Mouse (Mus musculus) cerebellum, adult 18-20 months (tissue): Measurements from ENCODE around the gene Vkorc1.
"Not testable (repeated sequence)": the region's sequence is repeated elsewhere in the genome, so short reads cannot be mapped to it uniquely, and the experiment has no call there.

Experiments
- DNase-seq, 2 experiments: peaks; one replicate each; pipeline ENCODE4 v3.0.0; 2021

The Vkorc1 gene

DNA sequence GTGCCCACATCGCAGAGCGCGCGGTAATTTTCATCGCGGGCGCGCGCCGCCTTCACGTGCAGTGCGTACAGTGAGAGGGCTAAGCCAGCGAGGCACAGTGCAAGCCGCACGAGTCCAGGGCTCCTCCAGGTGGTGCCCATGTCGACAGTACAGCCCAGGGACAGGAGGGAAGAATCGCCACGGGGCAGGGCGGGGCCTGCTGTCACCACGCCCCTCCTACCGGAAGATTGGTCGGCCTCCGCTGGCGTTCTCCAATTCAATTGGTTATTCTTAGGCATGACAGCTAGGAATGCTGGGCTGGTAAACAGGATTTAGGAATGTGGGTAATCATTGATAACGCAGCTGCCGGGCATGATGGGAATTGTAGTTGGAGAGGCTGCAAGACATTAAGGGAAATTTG lies at the start of gene Vkorc1, which contains the start of gene Gm21974:
TSS of gene Vkorc1 (minus strand) at position 176 of the 400 bp plus-strand sequence.
TSS of gene Gm21974 (minus strand) at position 13 of the 400 bp plus-strand sequence.
- peak; percentile 96 to 97 for DNase-seq

DNA sequence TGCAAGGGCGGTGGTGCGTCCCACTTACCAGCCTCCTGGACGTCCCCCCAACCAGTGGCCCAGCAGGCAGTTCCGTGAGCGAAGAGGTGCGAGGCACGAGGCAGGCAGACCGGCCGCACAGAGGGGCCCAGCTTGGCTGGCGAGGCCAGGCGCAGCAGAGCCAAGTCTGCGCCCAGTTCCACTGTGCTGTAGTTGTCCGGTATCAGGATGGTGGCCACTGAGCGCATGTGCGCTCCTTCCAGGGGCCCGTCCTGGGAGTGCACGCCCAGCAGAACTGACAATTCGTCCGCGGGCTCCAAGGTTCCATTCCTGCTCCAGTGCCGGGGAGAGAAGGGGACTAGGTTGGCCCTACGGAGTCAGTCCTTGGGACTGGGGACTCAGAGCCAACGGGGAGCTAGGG lies 49.2 kb upstream of the Vkorc1 start:
- no peak for DNase-seq

DNA sequence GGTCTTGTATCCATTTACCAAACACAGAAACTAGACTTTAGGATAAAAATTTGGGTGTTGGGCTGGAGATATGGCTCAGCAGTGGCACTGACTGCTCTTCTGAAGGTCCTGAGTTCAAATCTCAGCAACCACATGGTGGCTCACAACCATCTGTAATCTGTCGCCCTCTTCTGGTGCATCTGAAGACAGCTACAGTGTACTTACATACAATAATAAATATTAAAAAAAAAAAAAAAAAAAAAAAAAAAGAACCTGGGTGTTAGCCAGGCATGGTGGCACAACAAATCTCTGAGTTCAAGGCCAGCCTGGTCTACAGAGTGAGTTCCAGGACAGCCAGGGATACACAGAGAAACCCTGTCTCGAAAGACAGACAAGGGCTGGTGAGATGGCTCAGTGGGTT lies 46.7 kb upstream of the Vkorc1 start:
- DNase-seq, result not testable (repeated sequence)

DNA sequence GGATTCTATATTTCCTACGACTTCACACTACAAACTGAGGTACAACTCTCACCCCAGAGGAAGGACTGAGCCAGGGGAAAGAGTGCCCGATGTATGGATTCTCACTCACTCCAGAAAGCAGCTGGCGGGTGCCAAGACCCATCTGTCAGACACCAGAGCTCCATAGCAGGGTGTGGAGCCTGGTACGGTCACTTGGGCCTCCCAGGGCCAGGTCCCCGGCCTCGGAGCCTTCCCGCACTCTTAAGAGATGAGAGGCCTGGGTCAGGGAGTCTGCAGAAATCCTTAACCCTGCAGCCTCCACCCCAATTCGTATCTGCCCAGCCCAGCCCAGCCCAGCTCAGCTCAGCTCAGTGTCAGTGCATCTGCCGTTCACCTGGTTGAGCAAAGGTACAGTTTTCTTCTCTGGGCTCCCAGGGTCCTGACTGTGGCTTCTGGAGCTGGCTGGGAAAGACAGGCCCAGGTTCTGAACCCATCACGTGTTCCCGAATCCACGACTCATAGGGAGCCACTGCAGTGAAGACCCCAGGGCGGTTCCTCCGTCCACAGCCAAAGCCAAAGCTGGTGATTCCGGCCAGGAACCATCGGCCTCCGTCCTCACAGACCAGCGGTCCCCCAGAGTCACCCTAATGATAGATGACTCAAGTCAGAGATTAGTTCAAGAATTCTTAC lies 40.9 kb upstream of the Vkorc1 start:
- no peak for DNase-seq

DNA sequence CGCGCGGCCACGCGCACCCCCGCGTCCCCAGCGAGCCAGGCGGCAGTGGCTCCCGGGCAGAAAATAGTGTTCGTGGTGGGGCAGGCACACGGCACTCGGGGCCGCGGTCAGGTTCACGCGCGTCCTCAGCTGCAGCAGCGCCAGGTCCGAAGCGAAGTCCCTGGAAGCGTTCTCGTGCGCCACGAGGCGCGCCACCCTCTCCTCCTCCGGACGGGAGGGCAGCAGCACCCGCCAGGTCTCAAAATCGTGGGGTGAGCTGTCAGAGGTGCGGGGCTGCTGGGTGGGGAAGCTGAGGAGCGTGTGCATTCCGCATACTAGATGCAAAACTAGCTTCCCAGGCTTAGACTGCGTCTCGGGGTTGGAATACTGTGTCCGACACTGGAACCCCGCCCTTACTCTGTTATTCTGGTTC lies 40.3 kb upstream of the Vkorc1 start:
- no peak for DNase-seq

DNA sequence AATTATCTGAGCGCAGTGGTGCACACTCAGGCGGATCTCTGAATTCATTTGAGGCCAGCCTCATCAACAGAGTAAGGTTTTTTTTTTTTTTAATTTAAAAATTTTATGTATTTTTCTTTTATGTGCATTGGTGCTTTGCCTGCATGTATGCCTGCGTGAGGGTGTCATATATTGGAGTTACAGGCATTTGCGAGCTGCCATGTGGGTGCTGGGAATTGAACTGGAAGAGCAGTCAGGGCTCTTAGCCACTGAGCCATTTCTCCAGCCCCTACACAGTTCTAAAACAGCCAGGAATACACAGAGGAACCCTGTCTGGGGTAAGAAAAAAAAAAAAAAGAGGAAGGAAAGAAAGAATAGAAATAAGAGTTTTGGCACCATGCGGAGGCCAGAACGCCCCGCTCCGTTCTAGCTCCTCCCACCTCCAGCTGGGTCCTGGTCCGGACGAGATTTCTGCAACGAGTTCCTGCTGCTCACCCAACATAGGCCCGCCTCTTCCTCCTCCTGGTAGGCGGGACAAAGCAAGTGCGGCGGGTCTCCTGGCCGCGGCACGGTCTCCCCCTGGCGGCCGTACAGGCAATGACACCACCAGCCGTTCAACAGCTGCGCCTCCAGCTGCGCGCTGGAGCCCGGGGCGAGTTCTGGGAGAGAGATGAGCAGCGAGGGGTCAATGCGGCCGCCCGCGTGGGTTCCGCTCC lies 39.8 kb upstream of the Vkorc1 start:
- peak; percentile 95 to 96 for DNase-seq

DNA sequence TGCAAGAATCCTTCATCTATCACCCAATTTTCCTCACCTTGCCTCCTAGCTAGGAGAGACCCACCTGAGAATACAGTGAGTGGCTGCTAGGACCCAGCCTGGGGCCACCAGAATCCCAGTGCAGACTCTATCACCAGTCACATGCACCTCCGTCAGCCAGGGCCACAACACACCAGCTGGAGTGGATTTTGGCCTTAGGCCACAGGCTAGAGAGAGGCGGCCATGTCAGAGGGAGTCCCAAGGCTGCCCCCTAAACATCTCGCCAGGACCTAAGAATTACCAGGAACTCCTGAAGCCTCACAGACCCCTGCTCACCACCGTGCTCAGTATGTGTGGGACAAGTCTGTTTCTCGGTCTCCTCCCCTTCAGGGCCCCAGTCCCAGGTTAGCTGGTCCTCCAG lies 38.7 kb upstream of the Vkorc1 start:
- no peak for DNase-seq

DNA sequence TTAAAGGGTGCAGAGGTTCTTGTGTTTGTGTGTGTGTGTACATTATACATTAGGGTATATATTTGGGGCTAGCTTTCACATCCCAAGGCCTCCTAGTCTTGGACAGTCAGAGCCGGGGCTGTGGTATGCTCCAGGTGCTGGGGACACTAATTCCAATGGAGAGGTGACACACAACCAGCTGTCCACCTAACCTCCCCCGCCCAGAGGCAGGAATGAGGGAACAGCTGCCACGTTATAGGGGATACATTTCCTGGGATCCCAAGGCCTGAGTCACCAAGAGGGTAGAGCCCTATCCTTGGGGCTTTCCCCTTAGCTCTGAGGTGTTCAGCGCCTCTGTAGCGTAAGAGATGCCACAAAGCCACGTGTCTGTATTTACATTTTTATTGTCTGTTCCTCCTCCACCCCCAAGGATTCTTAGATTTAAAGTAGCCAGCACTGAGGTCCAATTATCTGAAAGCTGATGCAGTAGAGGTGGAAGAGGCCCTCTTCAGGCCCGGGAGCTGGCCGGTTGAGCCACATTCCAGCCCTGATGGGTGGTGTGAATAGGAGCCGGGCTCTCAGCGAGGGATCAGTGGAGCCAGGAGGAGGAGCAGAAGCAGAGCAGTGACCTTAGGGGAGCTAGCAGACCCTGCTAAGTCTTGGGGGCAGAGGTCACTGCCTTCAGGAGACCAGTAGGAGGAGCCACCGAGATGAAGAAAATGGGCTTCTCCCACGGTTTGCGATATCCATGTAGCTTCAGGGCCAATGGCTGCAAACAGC lies 37.0 kb upstream of the Vkorc1 start:
- no peak for DNase-seq

DNA sequence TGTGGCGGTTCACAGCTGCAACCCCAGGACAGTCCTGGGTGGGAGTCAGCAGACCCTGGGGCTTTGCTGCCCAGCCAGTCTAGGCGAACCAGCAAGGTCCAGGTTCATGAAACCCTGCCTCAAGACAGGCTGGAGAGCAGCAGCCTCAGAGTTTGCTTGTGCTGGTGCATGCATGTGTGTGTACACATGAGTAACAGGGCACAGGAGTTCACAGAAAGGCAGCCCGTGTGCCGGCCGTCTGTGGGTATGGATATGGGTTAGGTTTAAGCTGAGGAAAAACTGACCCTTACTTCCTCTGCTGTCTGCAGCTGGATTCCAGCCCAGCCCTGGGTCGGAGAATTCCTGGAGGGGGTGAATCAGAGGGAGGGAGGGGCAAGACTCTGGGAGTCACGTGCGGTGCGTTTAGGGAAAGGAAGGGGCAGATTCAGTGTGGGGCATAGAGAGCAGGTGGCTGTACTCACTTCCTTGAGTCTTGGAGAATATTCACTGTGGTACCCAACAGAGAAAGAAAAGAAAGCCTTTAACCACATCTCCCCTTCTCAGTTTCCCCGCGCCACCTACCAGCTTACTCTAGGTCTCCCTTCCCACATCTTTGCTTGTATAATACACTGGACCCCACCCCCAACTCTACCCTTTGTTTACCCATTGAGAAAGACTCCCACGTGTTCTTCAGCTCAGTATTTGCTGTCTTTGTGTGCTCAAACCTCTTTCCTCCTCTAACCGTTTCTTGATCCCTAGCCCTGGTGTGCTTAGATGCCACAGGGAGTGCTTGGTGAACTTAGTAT lies 36.1 kb upstream of the Vkorc1 start:
- DNase-seq, result no peak

DNA sequence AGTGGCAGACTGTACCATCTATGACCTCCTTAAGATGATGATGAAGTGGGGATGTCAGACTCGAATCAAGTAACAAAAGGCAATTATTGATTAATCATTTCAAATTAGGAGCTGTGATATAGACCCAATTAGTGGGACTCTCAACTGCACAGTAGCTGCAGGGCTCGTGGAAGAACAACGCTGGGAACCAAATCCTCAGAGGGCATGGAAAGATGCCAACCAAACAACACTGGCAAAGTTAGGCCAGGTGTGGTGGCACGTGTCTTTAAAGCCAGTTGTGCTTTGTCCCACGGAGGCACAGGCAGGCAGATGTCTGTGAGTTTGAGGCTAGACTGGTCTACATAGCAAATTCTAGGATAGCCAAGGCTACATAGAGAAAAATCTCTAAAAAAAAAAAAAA lies 35.2 kb upstream of the Vkorc1 start:
- no peak for DNase-seq

DNA sequence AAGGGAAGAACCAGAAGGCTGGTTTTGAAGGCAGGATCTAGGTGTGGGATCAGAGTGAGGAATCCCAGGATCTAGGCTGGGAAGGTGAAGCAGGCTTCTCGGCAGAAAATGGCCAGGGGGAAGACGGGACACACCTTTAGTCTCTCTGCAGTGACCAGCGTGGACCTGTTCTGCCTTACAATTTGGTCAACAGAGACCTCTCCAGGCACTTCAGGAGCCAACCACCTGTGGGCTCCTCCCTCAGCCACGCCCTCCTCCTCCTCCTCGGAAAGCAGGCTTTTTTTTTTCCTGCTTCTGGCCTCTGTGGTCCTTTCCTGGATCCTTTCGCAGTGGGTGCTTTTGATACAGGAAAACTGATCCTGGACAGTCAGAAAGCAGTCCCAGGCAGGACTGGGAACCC lies 34.5 kb upstream of the Vkorc1 start, which contains the start of gene Prss8:
TSS of gene Prss8 (minus strand) at position 182 of the 400 bp plus-strand sequence.
- no peak for DNase-seq

DNA sequence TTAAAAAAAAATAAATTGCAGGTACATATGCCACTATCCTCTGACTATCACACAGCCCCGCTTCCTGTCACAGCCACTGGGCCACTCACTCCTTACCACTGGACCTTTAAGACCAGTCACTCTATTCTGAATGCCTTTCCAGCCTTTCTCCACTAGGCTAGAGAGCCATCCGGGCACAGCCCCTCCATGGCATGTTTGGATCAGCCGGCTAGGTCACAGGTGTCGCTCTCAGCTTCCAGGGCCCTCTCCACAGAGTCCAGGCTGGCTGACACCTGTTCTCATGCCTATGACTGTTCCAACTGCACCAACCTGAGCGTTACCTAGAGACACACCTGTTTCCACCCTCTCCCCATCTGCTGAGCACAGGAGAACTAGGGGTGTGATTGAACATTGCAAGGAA lies 33.2 kb upstream of the Vkorc1 start:
- DNase-seq, result peak in 1 of 2 experiments; percentile 33

DNA sequence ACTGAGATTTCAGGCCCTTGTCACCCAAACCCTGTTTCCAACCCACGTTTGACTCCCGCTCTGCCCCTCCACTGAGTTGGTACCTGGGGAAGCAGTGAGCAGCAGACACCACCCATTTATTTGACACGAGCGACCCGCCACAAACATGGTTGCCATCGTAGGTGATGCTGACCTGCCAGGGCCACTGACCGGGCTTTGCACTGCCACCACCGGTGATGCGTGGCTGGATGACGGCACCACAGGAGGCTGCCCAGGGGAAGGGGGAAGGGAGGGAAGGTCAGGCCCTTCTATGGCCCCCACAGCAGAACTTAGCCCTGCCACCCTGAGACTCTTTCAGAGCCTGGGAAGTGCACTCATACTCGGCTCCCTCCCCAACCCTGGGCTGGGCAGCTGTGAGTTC lies 32.3 kb upstream of the Vkorc1 start:
- DNase-seq, result peak in 1 of 2 experiments; percentile 1

DNA sequence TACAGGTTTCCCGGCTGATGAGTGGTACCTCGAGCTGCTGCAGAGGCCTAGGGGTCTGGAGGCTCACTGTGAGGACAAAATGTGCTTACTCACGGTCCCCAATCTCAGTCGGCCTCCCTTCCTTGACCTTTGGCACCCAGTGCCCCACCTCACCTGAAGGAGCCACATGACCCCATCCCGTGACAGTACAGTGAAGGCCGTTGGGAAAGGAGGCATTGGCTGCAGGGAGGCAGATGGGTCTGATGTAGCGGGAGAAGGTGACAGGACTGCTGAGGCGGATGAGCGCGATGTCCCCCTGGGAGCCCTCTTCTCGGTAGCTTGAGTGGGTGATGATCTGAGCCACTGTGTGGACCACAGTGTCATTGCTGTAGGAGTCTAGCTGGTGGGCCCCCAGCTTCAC lies 31.4 kb upstream of the Vkorc1 start:
- DNase-seq, result no peak

DNA sequence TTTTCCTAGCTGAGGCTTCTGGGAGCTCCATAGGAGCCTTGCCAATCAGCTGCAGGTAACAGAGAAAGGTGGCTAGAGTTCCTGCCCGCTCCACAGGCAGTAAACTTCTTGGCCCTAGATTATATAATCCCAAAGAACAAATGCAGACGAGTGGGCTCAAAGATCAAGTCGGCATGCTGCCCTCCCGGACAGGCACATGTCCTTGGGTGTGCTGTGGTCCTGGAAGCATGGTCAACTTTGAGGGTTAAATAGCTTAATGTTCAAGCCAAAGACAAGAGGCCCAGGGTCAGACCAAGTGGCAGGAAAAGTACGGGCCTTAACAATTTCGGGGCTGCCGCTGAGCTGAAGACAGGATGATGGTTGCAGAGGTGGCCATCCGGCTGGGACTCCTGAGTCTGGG lies 30.6 kb upstream of the Vkorc1 start:
- DNase-seq, result no peak

DNA sequence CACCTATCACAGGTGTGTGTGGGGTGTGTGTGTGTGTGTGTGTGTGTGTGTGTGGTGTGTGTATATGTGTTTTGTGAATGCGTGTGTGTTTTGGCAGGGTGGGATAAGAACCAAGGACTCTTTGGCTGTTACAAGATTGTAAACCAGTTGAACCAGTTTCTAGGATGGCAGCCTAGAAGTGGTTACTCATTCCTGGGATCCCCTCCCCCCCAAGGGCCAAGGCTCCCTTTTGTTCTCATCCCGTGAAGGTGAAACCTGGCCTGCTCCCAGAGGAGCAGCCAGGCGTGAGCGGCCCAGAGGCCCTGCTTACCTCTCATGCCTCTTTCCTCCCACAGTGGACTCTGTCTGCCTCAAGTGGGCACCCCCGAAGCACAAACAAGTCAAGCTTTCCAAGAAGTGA lies 29.8 kb upstream of the Vkorc1 start:
- no peak for DNase-seq

DNA sequence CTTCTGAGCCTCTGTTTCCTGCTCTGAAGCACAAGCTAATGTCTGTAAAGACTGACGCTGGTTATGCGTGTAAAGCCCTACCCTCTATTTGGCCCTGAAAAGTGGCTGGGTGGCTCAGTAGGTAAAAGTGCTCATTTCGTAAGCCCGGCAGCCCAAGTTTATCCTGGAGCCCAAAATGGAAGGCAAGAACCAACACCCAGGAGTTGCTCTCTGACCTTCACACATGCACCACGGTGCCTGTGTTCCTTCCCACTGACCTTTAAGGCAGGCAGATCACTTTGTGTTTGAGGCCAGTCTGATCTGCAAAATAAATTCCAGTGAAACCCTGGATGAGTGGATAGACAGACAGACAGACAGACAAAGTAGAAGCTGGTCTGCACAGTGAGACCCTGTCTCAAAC lies 28.3 kb upstream of the Vkorc1 start:
- no peak for DNase-seq

DNA sequence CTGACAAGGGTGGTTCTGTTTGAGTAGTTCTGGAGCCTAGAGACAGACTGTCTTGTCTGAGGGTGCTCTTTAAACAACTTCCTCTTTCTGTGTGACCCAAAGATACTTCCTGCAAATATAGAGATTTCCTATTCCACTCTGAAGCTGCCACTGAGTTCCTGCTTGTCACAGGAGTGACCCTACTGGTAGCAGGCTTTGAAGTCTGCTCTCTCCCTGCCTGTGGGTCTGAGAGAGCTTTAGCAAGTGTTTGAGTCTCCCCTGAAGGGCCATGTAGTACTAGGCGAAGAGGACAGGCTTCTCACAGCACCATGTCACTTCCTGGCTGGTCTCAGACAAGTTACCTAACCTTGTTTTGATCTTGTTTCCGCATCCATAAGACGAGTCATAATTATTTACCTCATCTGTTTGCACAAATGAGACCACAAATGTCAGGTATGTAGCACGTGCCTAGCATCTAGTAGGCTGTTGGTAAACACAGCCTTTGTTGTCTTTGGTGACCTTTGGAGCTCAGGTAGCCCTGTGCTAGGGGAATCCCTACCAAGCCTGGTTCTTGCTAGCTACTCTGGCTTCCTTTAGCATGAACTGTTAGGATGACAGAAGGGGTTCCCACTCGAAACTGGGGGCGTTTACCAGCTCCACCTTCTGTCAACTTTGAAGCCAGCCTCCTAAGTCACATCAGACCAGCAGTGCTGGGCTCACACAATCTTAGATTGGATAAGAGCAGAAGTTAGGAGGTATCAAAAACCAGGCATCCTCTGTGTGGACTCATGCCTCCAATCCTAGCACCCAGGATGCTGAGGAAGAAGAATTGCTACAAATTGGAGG lies 27.2 kb upstream of the Vkorc1 start:
- DNase-seq, result no peak

DNA sequence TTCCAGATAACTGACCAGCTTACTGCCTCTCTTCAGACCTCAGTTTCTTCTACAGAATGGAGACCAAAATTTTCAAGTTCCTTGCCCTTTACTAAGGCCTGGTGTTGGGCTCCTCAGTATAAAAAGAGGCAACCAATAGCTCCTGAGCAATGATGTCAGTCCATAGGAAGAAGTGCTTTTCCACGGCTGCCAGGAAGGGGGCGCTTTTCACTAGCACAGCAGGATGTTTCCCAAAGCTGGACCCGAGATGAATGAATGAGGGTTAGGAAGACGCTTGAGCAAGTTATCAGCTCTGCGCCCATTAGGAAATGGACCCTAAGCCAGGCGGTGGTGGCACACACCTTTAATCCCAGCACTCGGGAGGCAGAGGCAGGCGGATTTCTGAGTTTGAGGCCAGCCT lies 26.1 kb upstream of the Vkorc1 start:
- DNase-seq, result no peak

DNA sequence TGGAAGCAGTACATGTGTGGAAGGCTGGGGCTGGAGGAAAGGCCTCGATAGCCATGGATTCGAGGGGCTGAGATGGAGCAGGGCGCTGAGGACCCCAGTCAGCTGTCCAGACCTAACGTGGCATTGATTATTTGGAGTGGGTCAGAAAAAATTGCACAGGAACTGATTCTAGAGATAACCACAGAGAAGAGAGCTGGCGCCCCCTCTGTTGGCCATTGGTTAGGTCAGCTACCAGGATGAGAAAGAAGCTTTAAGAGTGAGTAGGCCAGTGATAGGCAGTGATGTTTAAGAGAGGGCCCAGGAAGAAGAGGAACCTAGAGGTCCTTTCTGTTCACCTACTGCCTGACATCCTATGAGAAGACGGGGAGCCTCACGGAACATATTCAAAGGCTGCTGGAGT lies 23.9 kb upstream of the Vkorc1 start:
- DNase-seq, result no peak

DNA sequence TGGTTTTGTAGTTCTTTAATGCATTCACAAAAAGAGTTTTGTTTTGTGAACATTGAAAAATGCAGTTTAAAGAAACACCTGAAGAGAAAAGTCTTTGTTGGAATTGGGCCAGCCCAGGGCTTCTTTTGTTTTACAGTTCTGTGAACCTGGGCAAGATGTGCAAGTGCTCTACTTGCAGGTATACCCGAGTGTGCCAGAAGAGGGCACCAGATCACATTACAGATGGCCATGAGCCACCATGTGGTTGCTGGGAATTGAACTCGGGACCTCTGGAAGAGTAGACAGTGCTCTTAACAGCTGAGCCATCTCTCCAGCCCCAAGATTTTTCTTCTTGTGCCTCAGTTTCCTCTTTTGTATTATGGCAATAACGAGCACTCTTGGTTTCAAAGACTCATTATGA lies 22.8 kb upstream of the Vkorc1 start:
- DNase-seq, result peak; percentile 42 to 51

DNA sequence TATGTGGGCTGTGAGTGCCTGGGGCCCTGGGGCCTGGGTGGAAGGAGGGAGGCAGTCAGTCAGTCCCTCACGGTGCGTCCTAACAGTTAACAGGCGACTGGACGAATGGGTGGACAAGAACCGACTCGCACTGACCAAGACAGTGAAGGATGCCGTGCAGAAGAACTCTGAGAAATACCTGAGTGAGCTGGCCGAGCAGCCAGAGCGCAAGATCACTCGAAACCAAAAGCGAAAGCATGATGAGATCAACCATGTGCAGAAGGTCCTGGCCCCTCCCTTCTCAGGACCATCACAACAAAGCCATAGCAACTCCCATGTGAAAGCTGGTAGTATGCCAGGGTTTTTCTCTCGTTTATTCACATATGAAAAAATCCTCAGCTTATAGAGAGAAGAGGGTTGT lies 19.9 kb upstream of the Vkorc1 start:
- no peak for DNase-seq
